Mouse (Mus musculus) ES-Bruce4 (cell line): ENCODE data around the gene Ltb. TPM values are rescaled to one million over a fixed set of nuclear protein-coding genes. Genes with fewer than 3 reads are reported as not detected.

ENCODE experiments used
- H3K27ac ChIP-seq: 2 replicates; pipeline ENCODE4 v1.5.1; 2012; ENCODE audit warnings: low read length, inconsistent platforms; ENCODE audit not compliant: insufficient read depth
- H3K27me3 ChIP-seq: 2 replicates; pipeline ENCODE4 v1.6.1; 2012; ENCODE audit warnings: mild to moderate bottlenecking, low read length, inconsistent platforms; ENCODE audit not compliant: control insufficient read depth, poor library complexity, insufficient read depth, severe bottlenecking
- H3K36me3 ChIP-seq: 2 replicates; pipeline ENCODE4 v1.6.1; 2012; ENCODE audit warnings: inconsistent platforms, mild to moderate bottlenecking, low read length, moderate library complexity; ENCODE audit not compliant: control insufficient read depth, poor library complexity, insufficient read depth, severe bottlenecking
- H3K4me1 ChIP-seq: one replicate; pipeline ENCODE4 v1.8.1; 2011; ENCODE audit warnings: low read length; ENCODE audit not compliant: control insufficient read depth, insufficient read depth
- H3K4me3 ChIP-seq: 2 replicates; pipeline ENCODE4 v1.5.1; 2011; ENCODE audit warnings: low read depth, mild to moderate bottlenecking, low read length
- H3K9ac ChIP-seq: 2 replicates; pipeline ENCODE4 v1.6.1; 2012; ENCODE audit warnings: low read depth, mild to moderate bottlenecking, inconsistent platforms; ENCODE audit not compliant: poor library complexity, severe bottlenecking
- H3K9me3 ChIP-seq: replicated peaks from 2 replicates; pipeline ENCODE4 v1.6.1; 2012; ENCODE audit warnings: mild to moderate bottlenecking, low read length, inconsistent platforms; ENCODE audit not compliant: control insufficient read depth, poor library complexity, insufficient read depth, severe bottlenecking
- CTCF ChIP-seq: IDR thresholded peaks from one replicate; pipeline ENCODE4 v1.8.1; 2011; ENCODE audit warnings: low read depth, low read length
- EP300 ChIP-seq: IDR thresholded peaks from 2 replicates; pipeline ENCODE4 v1.6.1; 2011; ENCODE audit warnings: low read depth, low read length; ENCODE audit not compliant: insufficient read depth
- POLR2A ChIP-seq: IDR thresholded peaks from one replicate; pipeline ENCODE4 v1.8.1; 2011; ENCODE audit warnings: low read length; ENCODE audit not compliant: insufficient read depth
- polyA plus RNA-seq: library from polyadenylated mRNA; stranded (reverse); fragments of >200 nt; gene quantifications from 2 replicates; pipeline ENCODE4 v1.2.4, GENCODE M21; 2011; ENCODE audit warnings: low read depth; ENCODE audit not compliant: missing spikeins, insufficient read depth, insufficient read length

Gene Ltb
- 10.7 and 14.2 TPM in 2 replicates for polyA plus RNA-seq

DNA sequence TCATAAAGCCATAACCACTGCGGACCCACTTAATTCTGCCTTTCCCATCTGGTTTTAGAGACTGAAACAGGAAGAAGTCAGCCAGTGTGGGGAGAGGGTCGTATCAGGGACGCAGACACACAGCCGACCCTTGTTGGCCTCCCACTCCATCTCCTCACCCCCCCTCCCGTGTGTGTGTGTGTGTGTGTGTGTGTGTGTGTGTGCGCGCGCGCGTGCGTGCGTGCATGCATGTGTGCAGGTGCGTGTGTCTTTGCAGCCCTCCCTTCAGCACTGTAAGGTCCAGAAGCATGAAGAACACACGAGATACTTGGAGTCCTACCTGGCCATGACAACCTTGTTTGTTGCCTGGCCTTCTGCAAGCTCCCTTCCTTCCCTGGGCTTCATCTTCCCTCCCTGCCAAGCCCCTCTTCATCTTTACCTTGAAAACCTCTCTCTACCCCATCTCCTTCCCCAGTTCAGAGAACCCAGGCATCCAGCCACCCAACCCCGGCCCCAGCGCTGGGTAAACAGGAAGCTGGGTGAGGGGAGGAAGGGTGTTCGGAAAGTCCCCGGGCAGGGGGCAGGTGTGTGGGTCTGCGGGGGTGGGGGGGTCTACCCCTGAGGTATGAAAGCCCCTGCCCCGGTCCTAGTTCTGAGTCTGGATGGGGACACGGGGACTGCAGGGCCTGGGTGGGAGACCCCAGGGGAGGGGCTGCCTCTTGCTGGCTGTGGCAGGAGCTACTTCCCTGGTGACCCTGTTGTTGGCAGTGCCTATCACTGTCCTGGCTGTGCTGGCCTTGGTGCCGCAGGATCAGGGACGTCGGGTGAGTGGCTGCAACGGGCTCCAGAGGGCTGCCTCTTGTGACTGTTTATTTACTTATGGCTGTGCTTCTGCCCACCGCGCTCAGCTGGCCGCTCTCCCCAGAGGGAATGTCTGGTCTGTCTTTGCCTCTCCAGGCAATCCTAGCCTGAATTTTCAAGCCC is at the start of gene Ltb:
Ltb (plus strand) TSS at position 559 of the 963 bp plus-strand sequence.
- no peak for TF ChIP-seq POLR2A
- no peak for TF ChIP-seq CTCF
- TF ChIP-seq EP300, result no peak
- Histone ChIP-seq H3K9me3 (no peaks in the 10 kb centered on the region), H3K4me3 (peak within 1 kb of the TSS; percentile 49; the same call in 1 of the 2 replicates), H3K27ac (no peak within 1 kb of the TSS), H3K36me3 (no peaks in the 10 kb centered on the region), H3K27me3 (no peaks in the 10 kb centered on the region), H3K9ac (no peak within 1 kb of the TSS), H3K4me1 (no peaks in the 10 kb centered on the region)

DNA sequence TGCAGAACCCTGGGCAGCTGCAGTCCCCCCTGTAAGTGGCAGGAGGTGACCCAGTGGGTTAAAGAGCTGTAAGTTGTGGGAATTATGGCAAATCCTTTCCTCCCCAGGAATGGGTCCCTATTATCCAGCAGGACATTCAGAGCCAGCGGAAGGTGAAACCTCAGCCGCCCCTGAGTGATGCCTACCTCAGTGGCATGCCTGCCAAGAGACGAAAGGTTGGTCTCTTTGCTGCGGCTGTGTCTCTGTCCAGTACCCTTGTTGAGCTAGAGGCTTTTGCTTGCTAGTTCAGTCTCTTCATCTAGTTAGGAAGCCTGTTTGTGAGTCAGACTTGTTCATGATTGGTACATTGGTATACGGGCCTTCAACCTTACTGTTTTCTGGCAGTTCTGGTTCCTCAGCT is 48.1 kb upstream of the Ltb start:
- Histone ChIP-seq H3K4me1 (no peaks in the 10 kb centered on the region), H3K4me3 (no peak overlapping the region), H3K27ac (no peak overlapping the region), H3K9ac (no peak overlapping the region), H3K9me3 (no peaks in the 10 kb centered on the region), H3K27me3 (no peaks in the 10 kb centered on the region), H3K36me3 (peaks cover 87% of the 10 kb centered on the region)
- TF ChIP-seq EP300 (no peak), CTCF (no peak), POLR2A (no peak)

DNA sequence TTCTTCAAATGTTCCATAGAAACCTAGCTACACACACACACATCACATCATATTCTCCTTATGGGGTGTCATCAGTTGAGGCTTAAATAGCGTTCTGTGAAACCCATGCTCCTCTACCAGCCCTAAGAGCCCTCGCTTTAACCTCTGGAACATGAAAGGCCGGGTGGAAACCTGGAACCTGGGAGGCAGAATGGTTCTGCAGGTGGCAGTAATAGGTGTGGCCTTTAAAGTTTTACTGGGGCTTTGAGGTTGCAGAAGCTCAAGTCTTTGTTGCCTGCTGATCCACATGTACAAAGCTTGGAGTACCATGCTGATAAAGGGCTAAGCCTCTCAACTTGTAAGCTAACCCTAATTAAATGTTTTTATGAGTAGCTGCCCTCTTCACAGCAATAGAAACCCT is 46.9 kb upstream of the Ltb start:
- Histone ChIP-seq H3K9me3 (no peaks in the 10 kb centered on the region), H3K36me3 (peaks cover 89% of the 10 kb centered on the region), H3K4me1 (no peaks in the 10 kb centered on the region), H3K27me3 (no peaks in the 10 kb centered on the region), H3K27ac (no peak overlapping the region), H3K4me3 (no peak overlapping the region), H3K9ac (no peak overlapping the region)
- TF ChIP-seq EP300 (no peak), CTCF (no peak), POLR2A (no peak)

DNA sequence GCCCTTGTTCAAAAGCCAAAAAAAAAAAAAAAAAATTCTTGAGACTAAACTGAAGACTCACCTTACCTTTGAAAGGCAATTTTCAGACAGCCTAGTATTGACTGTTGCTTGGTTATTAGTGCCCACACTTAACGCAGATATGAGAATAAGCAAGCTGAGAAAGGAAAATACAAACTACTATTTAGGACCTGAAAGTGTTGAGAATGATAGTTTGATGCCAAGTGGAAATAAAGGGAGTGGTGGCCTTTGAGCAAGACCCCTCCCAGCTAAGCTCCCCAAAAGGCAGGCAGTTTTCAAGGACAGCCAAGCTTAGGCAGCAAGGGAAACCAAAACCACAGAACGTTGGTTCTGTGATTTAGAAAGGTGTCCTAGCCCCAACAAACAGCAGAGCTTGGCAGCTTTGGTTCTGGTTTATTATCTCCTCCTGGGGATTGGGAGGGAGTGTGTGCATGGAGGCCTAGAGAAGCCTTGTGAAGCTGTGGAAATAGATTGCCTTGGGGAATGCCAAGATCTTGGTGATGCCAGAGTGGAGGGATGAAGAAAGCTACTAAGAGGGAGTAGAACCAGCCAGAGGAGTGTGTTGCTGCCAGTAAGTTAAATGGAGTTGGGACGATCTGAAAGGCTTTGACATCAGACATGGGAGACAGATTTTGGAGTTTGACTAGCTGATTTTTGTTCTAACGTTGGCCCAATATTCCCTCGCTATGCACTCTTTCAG is 46.2 kb upstream of the Ltb start:
- Histone ChIP-seq H3K27me3 (no peaks in the 10 kb centered on the region), H3K27ac (no peak overlapping the region), H3K9me3 (no peaks in the 10 kb centered on the region), H3K36me3 (peaks cover 89% of the 10 kb centered on the region), H3K4me3 (no peak overlapping the region), H3K9ac (no peak overlapping the region), H3K4me1 (no peaks in the 10 kb centered on the region)
- no peak for TF ChIP-seq CTCF

- H3K36me3 ChIP-seq, result peaks cover 90% of the 10 kb centered on the region
- TF ChIP-seq CTCF (no peak), POLR2A (no peak), EP300 (no peak)
- no peaks in the 10 kb centered on the region for H3K9me3 ChIP-seq
- no peak overlapping the region for H3K27ac ChIP-seq
- no peak overlapping the region for H3K9ac ChIP-seq
- no peaks in the 10 kb centered on the region for H3K27me3 ChIP-seq
- H3K4me3 ChIP-seq, result no peak overlapping the region
- H3K4me1 ChIP-seq, result no peaks in the 10 kb centered on the region
These were observed 42.1 kb upstream of the Ltb start for GRCm38 (mm10) chr17:35152121-35152520.

GRCm38 (mm10) chr17:35153077-35153476 is 41.2 kb upstream of the Ltb start:
- TF ChIP-seq EP300 (no peak), CTCF (no peak), POLR2A (no peak)
- Histone ChIP-seq H3K9me3 (no peaks in the 10 kb centered on the region), H3K9ac (no peak overlapping the region), H3K27ac (no peak overlapping the region), H3K4me3 (no peak overlapping the region), H3K36me3 (peaks cover 94% of the 10 kb centered on the region), H3K27me3 (no peaks in the 10 kb centered on the region), H3K4me1 (no peaks in the 10 kb centered on the region)
